Mouse (Mus musculus) stomach, postnatal 0 days (tissue): ENCODE data around the gene Ostc.

Experiments
- CTCF ChIP-seq: IDR thresholded peaks from 2 replicates; pipeline ENCODE4 v1.5.1; 2016; ENCODE audit warnings: antibody characterized with exemption, low read depth, mild to moderate bottlenecking, moderate library complexity
- EP300 ChIP-seq: optimal IDR thresholded peaks from 2 replicates; pipeline ENCODE3; 2016; ENCODE audit warnings: antibody characterized with exemption

- TF ChIP-seq CTCF (no peak), EP300 (no peak)
Observed at GRCm38 (mm10) chr3:130660619-130661018, 48.6 kb downstream of the Ostc start.
